Mouse (Mus musculus) megakaryocyte, embryonic 14.5 days (primary cell): ENCODE results near the gene Hoxc9.

Experiments
- FLI1 ChIP-seq: IDR thresholded peaks from 2 replicates; pipeline ENCODE4 v1.6.1; 2012; ENCODE audit warnings: low read length, inconsistent platforms, mixed read lengths
- GATA1 ChIP-seq: IDR thresholded peaks from 3 replicates; pipeline ENCODE4 v1.6.1; 2012; ENCODE audit warnings: mixed read lengths, low read length, inconsistent platforms, borderline replicate concordance

GRCm38 (mm10) chr15:102955833-102956640 lies 20.2 kb upstream of the Hoxc9 start:
- TF ChIP-seq GATA1 (no peak), FLI1 (no peak)
